Mouse (Mus musculus) heart, postnatal 4 days (tissue): ENCODE measurements around the gene Rpl21. TPM values are rescaled to one million over a fixed set of nuclear protein-coding genes. Genes with fewer than 3 reads are reported as not detected.

Source experiments
- DNase-seq: peaks from one replicate; pipeline ENCODE4 v3.0.0; 2021
- total RNA-seq, 2 experiments: library from RNA; stranded (reverse); gene quantifications; 2 replicates each; pipeline ENCODE4 v1.2.3; 2021

Rpl21 gene
- total RNA-seq = 100 to 1,000 TPM; 187 to 214 TPM

DNA sequence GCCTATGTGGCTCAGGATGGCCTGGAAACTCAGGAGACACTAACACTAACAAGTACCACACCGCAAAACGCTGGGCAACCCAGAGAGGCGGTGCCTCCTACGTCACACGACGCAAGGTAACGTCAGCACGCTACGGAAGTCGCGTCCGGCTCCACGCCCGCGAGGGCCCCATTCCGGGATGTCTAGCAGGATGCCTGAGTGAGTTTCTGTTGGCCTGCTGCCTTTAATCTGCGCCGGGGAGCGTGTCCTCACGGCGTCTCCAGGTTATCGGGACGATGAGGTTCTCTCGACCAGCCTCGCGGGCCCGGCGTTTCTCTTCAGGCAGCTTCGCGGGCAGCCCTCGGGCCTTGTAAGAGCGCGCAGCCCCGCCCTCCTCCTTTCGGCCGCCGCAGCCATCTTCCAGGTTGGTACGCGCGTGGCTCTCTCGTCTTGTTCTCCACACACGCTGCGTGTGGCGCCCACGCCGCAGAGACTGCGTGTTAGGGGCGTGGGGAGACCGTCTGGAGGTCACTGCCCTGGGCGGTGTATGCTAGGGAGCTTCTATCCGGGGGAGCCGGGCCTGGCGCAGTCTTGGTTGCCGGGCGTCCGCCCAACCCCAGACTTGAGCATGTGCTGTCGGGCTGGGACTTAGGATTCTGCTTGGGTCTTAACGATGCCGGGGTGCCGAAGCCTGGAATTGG lies at the start of gene Rpl21:
TSS of gene Rpl21 (plus strand) at position 122 of the 680 bp plus-strand sequence.
- peak; percentile 92 for DNase-seq

DNA sequence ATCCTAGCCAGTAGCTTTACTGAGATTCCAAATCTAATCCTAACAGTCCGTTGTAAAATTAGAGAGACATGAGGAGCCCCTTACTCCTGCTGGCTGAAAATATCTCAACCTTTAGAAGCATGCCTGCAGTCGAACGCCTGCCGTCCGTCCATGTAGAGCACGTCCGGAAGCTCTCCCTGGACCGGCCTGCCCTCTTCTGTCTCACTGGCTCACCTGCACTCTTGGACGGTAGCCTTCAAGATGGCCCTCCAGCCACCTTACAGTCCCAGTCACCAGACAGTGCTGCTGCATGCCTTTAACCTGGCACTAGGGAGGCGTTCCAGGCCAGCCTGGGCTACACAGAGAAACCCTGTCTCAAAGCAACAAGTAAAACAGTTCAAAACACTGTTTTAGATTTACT lies 49.4 kb upstream of the Rpl21 start:
- peak; percentile 21 for DNase-seq

DNA sequence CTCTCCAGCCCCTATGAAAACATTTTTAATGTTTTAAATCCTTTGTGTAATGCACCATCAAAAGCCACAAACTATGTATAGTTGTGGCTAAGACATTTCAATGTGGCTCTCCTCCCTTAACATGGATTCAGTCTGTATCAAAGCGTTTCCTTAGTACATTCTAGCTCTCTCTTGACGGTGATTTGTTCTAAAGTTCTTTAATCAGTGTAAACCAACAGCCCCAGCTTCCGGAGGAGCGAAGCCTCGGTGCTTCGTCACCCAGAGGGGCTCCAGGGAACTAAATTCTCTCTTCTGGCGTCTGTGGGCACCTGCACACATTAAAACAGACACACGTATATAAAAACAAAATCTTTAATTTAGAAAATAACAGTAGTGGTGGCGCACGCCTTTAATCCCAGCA lies 48.8 kb upstream of the Rpl21 start:
- DNase-seq = no peak

DNA sequence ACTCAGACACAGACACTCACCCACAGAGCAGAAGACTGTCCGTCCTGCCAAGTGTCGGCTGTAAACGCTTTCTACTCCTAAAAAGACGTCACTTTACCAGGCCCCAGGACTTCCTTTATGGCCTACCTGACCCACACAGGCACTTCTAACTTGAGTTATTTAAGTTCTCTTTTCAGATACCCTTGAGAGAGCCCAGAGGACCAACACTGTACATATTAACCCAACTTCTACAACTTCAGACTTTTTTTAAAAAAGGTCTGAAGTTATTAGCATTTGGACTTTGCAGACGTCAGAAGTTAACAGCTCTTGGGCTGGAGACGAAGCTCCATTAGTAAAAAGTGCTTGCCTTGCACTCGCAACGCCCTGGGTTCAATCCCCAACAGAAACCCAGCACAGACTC lies 46.6 kb upstream of the Rpl21 start:
- no peak for DNase-seq

DNA sequence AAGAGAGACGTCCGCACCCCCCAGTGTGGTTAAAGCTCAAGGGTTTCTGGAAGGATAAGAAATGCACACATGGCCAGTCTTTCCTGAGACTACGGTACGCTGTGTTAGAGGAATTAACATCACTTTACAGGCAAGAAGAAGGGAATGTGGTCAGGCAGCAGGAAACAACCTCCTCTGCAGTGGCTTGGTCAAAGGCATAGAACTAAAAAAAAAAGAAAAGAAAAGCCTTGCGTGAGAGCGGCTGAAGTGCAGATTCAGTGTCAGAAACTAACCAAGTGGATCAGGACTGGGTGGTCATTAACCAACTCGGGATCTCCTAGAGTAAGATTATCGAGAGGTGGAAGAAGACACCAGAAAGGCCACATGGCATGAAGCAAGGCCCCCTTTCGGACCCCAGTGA lies 43.3 kb upstream of the Rpl21 start:
- no peak for DNase-seq

DNA sequence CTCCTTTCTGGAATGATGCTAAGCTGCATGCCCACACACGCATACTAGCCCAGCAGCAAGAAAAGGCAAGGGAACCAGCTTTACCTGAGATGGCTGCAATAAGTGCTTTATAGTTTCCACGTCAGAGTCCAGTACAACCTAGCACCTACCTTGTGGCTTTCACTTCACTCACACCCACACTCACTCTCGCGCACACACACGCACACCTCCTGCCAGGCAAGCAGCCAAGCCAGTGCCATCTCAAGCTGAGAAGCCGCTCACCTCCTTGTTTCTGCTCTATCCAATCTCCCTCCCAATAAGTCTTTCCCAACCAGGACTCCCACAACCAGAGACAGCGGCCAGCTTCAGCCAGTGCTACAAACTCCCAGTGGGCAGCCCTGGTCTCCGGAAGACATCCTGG lies 41.7 kb upstream of the Rpl21 start:
- DNase-seq = no peak

DNA sequence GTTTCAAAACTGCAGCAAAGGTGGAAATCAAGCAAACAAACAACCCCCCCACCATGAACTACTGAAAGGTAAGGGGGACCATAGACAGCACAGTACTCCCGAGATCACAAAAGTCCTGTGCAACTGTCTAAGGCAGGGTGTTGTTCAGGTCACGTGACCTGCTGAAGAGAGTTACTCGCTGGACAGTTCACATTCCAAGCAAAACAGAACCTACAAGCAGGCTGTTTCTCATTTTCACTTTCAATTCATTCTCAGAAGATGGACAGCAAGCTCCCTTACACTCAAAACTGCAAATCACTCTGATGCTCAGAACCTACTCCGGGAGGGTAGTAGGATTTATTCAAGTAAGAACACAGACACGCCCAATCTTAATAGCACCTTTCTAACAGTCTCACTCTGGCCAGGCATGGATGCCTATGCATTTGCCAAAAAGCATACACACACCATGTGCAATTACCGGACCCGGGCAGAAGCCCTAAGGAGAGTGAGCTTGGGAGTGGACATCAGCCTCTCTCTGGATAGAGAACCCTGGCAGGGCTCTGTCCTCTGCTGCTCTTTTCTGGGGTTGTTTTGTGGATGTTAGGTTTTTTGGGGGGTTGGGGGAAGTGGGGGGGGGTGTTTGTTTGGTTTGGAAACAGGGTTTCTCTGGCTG lies 40.4 kb upstream of the Rpl21 start:
- no peak for DNase-seq

DNA sequence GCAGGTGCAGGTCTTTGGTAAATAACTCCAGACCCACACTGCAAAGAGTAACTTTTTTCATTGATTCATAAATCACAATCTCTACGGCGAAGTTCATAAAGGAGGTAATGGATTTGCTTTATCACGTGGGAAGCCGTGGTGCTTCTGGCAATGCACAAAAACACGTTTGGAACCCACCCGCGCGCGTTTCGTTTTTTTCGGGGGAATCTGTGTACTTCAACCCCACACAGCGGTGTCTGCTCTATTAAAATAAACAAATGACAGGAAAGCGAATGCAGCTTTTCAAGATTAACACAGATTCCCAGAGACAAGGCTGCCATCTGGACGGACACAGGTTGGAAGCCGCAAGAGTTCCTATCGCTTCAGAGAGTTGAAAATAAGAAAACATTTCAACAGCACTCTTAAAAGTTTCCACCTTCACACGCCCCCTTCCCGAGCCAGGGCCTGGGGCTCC lies 39.0 kb upstream of the Rpl21 start:
- no peak for DNase-seq

DNA sequence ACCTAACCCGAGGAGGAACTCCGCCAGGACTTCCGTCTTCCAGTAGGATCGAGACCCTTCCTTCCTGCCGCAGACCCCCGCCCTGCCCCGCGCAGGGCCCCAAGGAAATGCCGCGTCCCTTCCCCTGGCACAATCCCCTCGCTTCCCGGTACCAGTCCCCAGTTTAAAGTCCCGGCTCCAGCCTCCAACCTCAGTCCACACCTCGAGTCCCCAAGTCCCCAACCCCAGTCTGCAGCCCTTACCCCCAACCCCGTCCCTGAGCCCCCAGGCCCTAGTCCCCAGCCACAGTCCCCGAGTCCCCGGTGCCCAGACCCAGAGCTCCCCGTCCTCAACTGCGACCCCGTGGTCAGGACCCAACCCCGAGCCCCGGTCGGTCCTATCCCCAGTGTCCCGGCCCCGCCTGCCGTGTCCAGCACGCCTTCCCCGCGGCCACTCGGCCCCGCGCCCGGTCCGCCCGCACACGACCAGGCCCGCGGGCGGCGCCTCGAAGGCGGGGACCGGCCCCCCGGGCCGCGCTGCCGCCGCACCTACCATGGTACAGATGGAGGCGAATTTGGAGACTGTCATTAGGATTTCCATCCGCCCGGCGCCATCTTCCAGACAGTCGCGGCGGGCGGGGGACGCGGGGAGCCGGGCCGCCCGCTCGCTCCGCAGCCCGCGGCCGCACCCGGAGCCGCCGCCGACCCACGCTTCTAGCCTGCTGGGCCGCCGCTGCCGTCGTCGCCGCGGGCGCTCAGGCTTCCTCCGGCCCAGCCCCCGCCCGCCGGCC lies 38.4 kb upstream of the Rpl21 start:
- peak; percentile 56 for DNase-seq

DNA sequence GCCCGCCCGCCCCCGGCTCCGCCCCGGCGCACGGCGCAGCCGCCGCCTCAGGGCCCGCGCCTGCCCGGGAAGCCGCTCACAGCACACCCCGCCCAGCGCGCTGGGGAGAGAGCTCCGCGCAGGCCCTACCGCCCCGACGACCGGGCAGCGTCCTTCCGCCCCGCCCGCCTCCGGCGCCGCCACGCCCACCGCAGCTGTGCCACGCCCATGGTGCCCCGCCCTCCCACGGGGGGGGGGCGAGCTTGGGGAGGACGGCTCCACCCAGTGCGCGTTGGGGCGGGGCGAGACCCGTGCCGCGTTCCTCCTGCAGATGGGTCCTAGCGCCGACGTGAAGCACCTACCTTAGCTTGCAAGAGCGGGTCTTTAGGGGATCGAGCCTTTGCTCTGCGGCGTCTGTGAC lies 37.8 kb upstream of the Rpl21 start, which contains the start of gene Usp12:
TSS of gene Usp12 (minus strand) at position 154 of the 400 bp plus-strand sequence.
- DNase-seq = peak; percentile 99

DNA sequence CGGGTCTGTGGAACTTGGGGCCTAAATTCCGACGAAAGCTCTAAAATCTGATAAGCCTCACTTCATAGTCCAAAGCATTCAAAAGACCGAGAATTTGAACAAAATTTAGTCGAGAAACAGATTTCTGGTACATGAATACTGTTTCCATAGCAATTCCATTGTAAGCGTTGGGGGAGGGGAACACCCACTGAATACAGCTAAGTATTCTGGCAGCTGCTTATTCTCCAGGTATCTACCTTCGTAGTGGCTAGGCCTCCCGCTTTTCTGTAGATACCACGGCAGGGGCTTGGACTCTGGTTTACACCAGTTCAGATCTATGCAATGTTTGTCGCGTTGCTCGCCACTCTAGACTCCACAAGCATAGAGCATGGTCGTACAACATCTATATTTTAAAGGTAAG lies 37.0 kb upstream of the Rpl21 start:
- DNase-seq = no peak

DNA sequence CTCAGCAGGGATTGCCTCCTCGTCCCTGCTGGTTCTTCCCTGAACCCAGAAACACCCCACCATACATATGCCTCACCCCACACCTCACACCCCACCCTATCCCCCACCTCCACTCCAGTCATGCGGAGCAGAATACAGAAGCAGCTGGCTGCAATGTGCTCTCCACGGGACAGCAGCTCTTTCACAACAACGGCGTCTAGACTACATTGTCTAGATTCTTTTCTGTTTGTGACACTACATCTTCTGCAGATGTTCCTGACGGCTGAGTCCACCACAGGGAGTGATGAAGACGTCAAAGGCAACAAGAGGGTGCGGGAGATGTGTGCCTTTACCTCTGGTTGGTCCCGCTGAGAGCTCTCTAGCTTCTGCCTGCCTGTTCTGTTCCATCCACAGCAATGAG lies 34.7 kb upstream of the Rpl21 start:
- DNase-seq = no peak

DNA sequence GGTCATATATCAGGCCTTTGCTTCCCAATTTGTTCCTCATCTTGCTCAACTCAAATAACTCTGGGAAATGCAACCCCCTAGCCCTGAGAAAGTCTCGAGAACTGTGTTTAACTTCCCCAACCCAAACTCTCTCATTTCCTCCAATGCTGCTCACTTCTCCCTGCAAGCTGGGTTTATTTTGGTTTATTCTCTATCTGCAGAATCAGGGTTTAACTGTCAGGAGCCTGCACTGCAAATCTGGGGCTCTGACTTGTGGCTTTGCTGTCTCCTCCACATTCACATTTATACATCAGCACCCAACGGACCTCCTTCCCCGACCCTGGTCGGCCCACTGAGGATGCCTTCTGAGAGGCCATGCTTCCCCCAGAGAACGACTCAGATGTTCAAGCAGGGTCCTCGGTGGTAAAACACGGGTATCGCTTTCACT lies 26.7 kb upstream of the Rpl21 start:
- no peak for DNase-seq

DNA sequence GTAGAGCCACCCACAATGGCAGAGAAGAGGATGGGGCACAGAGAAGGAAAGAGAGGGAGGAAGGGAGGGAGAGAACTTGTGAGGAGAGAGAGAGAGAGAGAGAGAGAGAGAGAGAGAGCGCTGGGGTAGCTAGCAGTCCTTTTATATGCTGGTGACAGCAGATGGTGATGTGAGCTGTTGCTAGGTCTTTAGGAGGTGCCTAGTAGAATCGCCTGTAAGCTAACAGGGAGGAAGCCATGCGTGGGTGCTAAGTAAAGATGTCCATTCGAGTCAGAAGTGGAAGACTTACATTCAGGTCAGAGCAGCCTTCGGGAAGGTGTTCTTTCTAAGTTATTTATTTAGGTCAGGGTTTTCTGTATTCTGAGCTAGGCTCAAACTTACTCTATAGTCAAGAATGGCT lies 22.7 kb upstream of the Rpl21 start:
- DNase-seq = no peak

DNA sequence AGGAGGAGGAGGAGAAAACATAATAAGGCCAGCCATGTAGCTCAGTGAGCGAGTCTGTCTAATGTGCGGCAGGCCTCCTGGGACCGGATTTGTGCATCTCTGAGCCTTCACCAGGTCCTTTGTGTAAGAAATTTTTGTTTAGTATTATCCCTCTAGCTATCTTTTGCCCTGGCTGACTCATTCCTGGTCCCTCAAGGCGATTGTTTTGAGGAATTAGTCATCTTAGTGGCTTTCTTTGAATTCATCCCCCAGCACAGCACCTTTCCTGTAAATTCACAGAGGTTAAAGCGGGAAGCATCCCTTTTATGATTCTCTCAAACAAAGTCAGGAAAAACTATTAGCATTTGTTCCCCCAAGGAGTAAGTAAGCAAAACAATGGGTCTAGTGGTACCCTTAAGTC lies 19.8 kb upstream of the Rpl21 start:
- no peak for DNase-seq

DNA sequence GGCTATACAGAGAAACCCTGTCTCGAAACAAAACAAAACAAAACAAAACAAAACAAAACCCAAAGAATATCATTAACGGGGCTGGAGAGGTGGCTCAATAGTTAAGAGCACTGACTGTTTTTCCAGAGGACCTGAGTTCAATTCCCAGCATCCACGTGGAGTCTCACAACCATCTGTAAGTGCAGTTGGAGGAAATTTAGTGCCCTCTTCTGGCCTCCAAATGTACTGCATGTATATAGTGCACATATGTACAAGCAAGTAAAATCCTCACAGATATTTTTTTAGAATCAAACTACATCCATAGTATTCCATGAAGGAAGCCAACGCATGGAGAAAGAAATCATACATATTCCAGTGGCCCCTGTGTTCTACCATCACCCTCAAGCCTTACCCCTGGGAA lies 19.3 kb upstream of the Rpl21 start:
- no peak for DNase-seq

DNA sequence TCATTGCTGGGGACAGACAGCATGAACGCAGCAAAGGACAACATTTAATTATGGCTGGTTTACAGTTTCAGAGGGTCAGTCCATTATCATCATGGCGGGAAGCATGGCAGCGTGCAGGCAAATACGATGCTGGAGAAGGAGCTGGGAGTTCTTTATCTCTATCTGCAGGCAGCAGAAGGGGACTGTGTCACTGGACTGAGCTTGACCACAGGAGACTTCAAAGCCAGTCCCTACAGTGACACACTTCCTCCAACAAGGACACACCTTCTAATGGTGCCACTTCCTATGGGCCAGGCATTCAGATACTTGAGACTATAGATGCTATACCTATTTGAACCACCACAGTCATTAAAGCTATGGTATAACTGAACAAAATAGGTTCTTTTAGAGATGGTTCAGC lies 17.3 kb upstream of the Rpl21 start:
- DNase-seq = no peak

DNA sequence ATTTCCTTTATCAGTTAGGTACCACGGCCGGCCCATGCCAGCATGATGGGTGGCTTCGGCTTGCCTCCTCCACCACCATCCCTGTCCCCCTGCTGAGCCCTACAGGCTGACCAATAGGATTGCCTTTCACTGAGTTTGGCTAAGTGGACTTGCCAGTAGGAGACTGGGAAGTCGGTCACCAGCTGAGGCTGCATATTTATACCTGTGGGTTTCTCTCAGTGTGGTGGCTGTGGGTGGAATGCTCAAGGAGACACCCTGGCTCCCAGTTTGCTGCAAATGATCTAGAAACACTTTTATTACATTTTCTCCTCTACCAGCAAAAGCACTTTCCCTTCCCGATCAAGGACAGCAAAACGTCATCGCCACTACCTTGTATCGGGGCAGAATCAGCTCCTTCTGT lies 15.1 kb upstream of the Rpl21 start:
- DNase-seq = no peak

DNA sequence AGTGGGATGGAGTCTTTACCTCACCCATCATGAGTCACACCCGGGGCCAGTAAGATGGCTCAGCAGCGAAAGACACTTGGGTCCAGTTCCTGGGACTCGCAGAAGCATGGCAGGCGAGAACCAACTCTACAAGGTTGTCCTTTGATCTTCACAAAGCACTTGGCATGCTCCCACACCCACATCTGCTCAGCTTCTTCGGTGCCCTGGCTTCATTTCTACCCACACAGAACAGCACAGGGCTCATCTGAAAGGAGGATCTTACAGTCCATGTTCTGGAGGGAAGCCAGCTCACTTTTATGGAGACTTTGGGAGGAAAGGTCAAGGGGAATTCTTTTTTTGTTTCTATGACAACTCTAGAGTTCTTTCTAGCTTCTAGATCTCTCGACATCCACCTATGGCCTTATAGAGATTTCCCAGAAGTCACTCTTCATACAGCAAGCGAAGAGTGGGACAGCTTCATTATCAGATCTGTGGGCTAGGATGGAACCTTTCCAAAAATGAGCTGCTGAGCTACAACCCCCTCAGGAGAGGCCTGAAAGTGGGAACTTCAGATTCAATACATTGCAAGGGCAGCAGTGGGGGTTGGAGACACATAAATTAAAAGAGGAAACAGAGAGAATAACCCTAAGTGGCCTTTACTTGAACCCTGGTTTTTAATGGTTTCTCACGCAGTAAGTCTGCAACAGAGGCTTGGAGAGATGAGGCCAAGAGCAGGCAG lies 13.6 kb upstream of the Rpl21 start:
- DNase-seq = no peak

DNA sequence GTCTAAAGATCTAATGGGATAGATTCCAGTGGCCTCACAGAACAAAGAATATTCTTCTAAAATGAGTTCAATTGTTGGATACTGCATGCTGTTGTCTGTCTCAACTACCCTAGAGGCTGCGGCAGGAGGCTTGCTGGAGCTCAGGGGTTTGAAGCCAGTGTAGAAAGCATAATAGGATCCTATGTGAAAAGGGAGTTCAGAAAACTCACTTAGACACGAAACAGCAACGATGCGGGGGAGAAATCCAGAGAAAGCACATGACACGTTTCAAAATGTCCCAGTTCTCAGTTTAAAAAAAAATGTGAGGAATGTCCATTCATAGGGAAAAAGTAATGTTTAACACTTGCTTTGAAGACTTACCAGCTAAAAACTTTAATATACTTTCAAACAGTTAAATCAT lies 9.7 kb upstream of the Rpl21 start:
- DNase-seq = no peak

DNA sequence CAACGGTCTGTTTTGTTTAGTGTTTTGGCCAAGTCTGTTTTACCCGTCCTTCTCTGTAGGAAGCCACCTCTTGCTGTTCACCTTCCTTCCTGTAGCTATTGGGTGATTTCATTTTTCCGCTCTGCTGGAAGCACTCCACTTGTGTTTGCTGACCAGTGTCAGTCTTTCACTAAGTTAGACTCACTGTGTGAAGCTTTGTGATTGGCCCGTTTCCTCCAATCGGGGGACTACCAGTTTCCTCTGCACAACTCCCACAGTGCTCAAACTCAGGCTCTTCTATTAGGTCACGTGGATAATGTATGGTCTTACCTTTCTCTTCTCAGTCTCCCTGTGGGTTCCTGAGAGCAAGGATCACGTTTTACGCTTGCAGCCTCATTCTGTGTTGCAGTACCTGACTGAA lies 3.2 kb upstream of the Rpl21 start:
- DNase-seq = no peak

DNA sequence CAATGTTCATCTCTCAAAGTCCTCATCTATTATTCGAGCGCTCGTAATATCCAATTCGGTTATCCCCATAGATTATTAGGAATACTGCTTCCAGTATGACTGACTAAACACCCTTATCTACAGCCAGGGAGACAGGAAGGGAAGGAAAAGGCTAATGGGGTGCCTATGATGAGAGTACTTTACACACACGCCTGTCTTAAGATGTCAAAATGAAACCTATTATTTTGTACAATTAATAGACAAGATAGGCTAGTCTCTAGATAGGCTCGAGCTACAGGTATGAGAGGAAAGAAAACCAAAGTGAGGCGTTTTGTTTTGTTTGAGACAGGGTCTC lies 288 bp upstream of the Rpl21 start:
- DNase-seq = no peak

DNA sequence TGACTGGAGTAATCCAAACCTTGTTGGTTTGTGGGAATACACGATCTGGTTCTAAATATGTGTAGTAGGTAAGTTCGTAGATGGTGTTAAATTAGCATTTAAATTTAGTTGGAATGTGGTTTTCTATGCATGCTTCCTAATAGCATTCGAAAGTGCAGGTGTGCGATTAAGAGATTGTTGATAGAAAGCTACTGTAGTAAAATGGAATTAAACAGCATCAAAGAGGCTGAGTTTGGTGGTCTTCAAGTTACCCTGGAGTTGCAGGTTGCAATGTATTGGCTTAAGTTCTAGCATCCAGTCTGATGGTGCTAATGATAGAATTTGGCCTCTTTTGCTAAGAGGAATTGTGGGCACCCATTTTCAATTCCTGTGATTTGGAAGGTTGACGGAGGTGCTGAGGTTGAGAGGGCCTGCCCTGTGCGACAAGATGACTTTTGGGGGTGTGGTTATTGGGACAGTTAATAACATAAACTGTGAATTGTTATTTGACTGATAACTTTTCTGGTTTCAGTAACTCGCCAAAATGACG lies 1.0 kb downstream of the Rpl21 start:
- no peak for DNase-seq
